Mouse (Mus musculus) embryonic stem cell, embryonic (primary cell): ENCODE measurements around the gene Uhrf1bp1l.
"Not testable (repeated sequence)": the region's sequence is repeated elsewhere in the genome, so short reads cannot be mapped to it uniquely, and the experiment has no call there.

Source experiments
- CTCF ChIA-PET, 4 experiments: fragments of 300-600 bp in 2 of 4; fragments of 350-600 bp in 2 of 4; sonication (Branson Sonifier 250); formaldehyde crosslinking; loops; one replicate each; lab custom pipeline; 2022; ENCODE audit warnings: inconsistent platforms in 2 of 4; lab: Charles Lee
- POLR2A ChIA-PET, 4 experiments: fragments of 300-600 bp in 2 of 4; fragments of 350-600 bp in 2 of 4; sonication (Branson Sonifier 250); formaldehyde crosslinking; loops; one replicate each; lab custom pipeline; 2022; ENCODE audit warnings: antibody characterized with exemption in 4 of 4, inconsistent platforms in 1 of 4; lab: Charles Lee

Uhrf1bp1l gene

GRCm38 (mm10) chr10:89744871-89745665 lies at the start of gene Uhrf1bp1l:
Gene Uhrf1bp1l (plus strand): TSS chr10:89744991.
- POLR2A ChIA-PET: interaction anchor here (0.5 to 2.6 kb wide), 28 partner anchors 9 to 1426 kb away, joined by 3 to 11 read pairs (median 3); partner anchors contain the start of genes Actr6 (in 3 of the 4), Scyl2 (in 3 of the 4) and Anks1b (in 1 of the 4)
- CTCF ChIA-PET: interaction anchor here in 1 of 4 experiments (0.6 kb wide), 1 partner anchor 1289 kb away, joined by 3 read pairs; no protein-coding TSS in a partner anchor

- CTCF ChIA-PET: interaction anchor here in 2 of 4 experiments (0.6 to 1.2 kb wide), 3 partner anchors 9 to 212 kb away, joined by 3 to 13 read pairs (median 3); no protein-coding TSS in a partner anchor
Observed at GRCm38 (mm10) chr10:89695194-89695911, 49.4 kb upstream of the Uhrf1bp1l start.

GRCm38 (mm10) chr10:89696270-89696669 lies 48.5 kb upstream of the Uhrf1bp1l start:
- CTCF ChIA-PET, POLR2A ChIA-PET: not testable (repeated sequence)

More at GRCm38 (mm10) chr10:89695194-89695911, 49.4 kb upstream of the Uhrf1bp1l start:
- POLR2A ChIA-PET: interaction anchor here in 3 of 4 experiments (0.6 to 1.4 kb wide), 3 partner anchors 9 to 1199 kb away, joined by 3 to 7 read pairs (median 3); partner anchors contain the start of gene Scyl2 (in 1 of the 3)

- POLR2A ChIA-PET: interaction anchor here in 2 of 4 experiments (0.7 kb wide), 2 partner anchors 26 to 123 kb away, joined by 6 to 11 read pairs; no protein-coding TSS in a partner anchor
- CTCF ChIA-PET: no interaction called here
Observed at GRCm38 (mm10) chr10:89697956-89698355, 46.8 kb upstream of the Uhrf1bp1l start.

- CTCF ChIA-PET: no interaction called here
Observed at GRCm38 (mm10) chr10:89703042-89703441, 41.7 kb upstream of the Uhrf1bp1l start.

GRCm38 (mm10) chr10:89707397-89707796 lies 37.4 kb upstream of the Uhrf1bp1l start:
- ChIA-PET CTCF (interaction anchor here in 1 of 4 experiments (0.6 to 0.7 kb wide), 3 partner anchors 33 to 510 kb away, joined by 3 to 6 read pairs (median 3); no protein-coding TSS in a partner anchor), POLR2A (interaction anchor here in 1 of 4 experiments (0.7 kb wide), 1 partner anchor 941 kb away, joined by 3 read pairs; no protein-coding TSS in a partner anchor)

More at GRCm38 (mm10) chr10:89703042-89703441, 41.7 kb upstream of the Uhrf1bp1l start:
- POLR2A ChIA-PET: interaction anchor here in 1 of 4 experiments (1.0 to 1.2 kb wide), 2 partner anchors 12 to 17 kb away, joined by 3 read pairs; partner anchors contain the start of gene Scyl2

GRCm38 (mm10) chr10:89708720-89709119 lies 36.1 kb upstream of the Uhrf1bp1l start:
- CTCF ChIA-PET: no interaction called here
- POLR2A ChIA-PET: no interaction called here

- CTCF ChIA-PET: no interaction called here
- POLR2A ChIA-PET: no interaction called here
Observed at GRCm38 (mm10) chr10:89714910-89715309, 29.9 kb upstream of the Uhrf1bp1l start.

GRCm38 (mm10) chr10:89720252-89720651 lies 24.5 kb upstream of the Uhrf1bp1l start:
- CTCF ChIA-PET: no interaction called here
- POLR2A ChIA-PET: no interaction called here

- ChIA-PET CTCF (no interaction called here), POLR2A (interaction anchor here in 1 of 4 experiments (0.6 kb wide), 1 partner anchor 1442 kb away, joined by 4 read pairs; no protein-coding TSS in a partner anchor)
Observed at GRCm38 (mm10) chr10:89720796-89721195, 24.0 kb upstream of the Uhrf1bp1l start.

- ChIA-PET CTCF (no interaction called here), POLR2A (interaction anchor here in 2 of 4 experiments (0.5 to 1.8 kb wide), 4 partner anchors 22 to 176 kb away, joined by 3 to 4 read pairs (median 3); partner anchors contain the start of gene Uhrf1bp1l (in 1 of the 2))
Observed at GRCm38 (mm10) chr10:89722247-89723195, 22.3 kb upstream of the Uhrf1bp1l start.

GRCm38 (mm10) chr10:89730386-89730785 lies 14.4 kb upstream of the Uhrf1bp1l start:
- ChIA-PET POLR2A (interaction anchor here in 3 of 4 experiments (1.0 to 3.6 kb wide), 5 partner anchors 9 to 19 kb away, joined by 3 to 11 read pairs (median 4); partner anchors contain the start of gene Uhrf1bp1l (in 2 of the 3)), CTCF (interaction anchor here in 2 of 4 experiments (0.5 to 0.6 kb wide), 2 partner anchors 14 to 326 kb away, joined by 3 to 5 read pairs; no protein-coding TSS in a partner anchor)

- CTCF ChIA-PET: no interaction called here
Observed at GRCm38 (mm10) chr10:89731341-89731740, 13.4 kb upstream of the Uhrf1bp1l start.

GRCm38 (mm10) chr10:89732001-89732794 lies 12.6 kb upstream of the Uhrf1bp1l start, which contains the start of gene Actr6:
Gene Actr6 (minus strand): TSS chr10:89732295.
- CTCF ChIA-PET: interaction anchor here in 1 of 4 experiments (0.7 kb wide), 1 partner anchor 294 kb away, joined by 4 read pairs; no protein-coding TSS in a partner anchor
- POLR2A ChIA-PET: interaction anchor here in 3 of 4 experiments (0.9 to 3.6 kb wide), 6 partner anchors 12 to 46 kb away, joined by 3 to 11 read pairs (median 4); partner anchors contain the start of genes Uhrf1bp1l (in 3 of the 3) and Scyl2 (in 1 of the 3)

More at GRCm38 (mm10) chr10:89731341-89731740, 13.4 kb upstream of the Uhrf1bp1l start:
- POLR2A ChIA-PET: interaction anchor here in 3 of 4 experiments (0.6 to 3.6 kb wide), 8 partner anchors 8 to 172 kb away, joined by 3 to 11 read pairs (median 4); partner anchors contain the start of genes Uhrf1bp1l (in 3 of the 3) and Scyl2 (in 1 of the 3)

- CTCF ChIA-PET: no interaction called here
- POLR2A ChIA-PET: no interaction called here
Observed at GRCm38 (mm10) chr10:89737092-89737491, 7.7 kb upstream of the Uhrf1bp1l start.

GRCm38 (mm10) chr10:89737887-89738286 lies 6.9 kb upstream of the Uhrf1bp1l start:
- POLR2A ChIA-PET: interaction anchor here in 1 of 4 experiments (0.8 kb wide), 1 partner anchor 52 kb away, joined by 3 read pairs; the partner anchor contains the start of gene Scyl2
- CTCF ChIA-PET: no interaction called here
